Mouse (Mus musculus) MN1 (cell line): Measurements from ENCODE around the gene Txndc11.
A peak's percentile ranks its signal among the peaks of the same experiment; 100 is the strongest.
"Not testable (repeated sequence)": the region's sequence is repeated elsewhere in the genome, so short reads cannot be mapped to it uniquely, and the experiment has no call there.

Experiments
- DNase-seq: peaks from one replicate; pipeline ENCODE4 v3.0.0-alpha.2; 2016; ENCODE audit warnings: low spot score

The Txndc11 gene

DNA sequence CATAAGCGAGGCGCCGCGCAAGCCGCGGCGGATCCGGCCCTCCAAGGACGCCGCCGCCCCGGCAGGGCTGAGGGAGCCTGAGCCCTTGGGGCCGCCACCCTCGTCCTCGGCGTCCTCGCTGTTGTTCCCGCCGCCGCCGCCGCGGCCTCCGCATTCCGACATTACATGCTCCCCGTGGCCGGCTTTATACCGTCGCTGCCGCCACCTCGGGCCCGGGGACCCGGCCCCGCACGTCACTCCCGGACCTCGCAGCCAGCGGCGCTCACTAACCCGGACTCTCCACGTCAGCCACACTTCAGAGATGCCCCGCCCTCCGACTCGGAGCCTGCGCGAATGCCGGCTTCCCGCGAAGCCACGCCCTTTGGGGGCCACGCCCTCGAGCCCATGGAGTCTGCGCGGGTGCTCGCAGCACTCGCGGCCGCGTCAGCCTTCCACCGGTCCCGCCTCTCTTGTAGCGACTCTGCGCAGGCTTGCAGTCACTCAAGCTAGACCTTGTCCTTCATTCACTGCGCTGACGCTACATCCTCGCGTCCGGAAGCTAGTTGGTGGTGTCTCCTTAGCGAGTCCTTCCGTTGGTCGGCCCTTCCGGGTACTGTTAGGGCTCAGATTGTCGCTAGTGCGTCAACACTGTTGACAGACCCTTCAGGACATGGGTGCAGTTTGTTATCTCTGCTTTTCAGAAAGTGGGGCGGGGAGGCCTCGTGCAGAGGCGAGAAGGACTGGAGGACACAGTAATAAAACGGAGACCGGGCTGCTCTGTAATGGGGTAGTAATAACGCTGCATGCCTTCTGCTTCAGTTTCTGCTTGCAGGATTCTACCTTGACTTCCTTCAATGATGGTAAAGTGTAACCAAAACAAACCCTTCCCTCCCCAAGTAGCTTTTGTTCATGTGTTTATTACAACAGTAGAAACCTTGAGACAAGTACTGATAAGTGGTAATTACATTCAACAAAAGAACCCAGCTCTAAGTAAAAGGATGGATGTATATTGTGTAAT is at the start of gene Txndc11:
Gene Txndc11 (minus strand): TSS at position 303 of the 997 bp plus-strand sequence.
- DNase-seq: peak; percentile 99

DNA sequence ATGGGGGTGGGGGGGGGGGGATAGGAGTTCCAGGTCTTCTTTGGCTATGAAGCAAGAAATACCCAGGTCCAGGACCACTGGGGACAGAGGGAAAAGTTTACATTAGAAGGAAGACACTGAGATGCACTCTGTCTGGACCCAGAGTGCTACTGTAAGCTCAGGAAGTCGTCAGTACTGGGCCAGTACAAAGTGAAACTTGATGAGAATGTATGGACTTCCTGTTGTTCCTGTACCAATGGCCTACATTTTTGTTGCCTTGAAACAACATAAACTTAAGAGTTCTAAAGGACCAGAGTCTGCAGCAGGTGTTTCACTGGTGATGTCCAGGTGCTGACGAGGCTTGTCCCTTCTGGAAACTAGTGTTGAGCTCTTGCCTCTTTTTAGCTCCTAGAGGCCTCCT is 43.0 kb upstream of the Txndc11 start:
- no peak for DNase-seq

DNA sequence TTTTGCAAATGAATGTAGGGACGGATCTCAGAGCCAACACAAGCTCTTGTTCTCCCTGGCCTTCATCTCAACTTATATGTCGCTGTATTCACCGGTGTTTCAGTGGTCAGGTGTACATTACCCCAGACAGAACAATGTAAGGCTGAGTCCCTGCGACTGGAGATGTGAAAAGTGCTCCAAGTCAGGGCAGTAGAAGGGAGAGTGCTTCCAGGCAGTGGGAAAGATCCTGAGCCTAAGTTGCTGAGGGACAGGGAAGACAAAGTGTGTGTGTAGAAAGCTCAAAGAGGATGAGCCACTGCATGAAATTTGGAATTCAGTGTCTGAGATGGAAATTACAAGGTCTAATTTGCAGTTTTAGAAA is 42.4 kb upstream of the Txndc11 start:
- DNase-seq: no peak

DNA sequence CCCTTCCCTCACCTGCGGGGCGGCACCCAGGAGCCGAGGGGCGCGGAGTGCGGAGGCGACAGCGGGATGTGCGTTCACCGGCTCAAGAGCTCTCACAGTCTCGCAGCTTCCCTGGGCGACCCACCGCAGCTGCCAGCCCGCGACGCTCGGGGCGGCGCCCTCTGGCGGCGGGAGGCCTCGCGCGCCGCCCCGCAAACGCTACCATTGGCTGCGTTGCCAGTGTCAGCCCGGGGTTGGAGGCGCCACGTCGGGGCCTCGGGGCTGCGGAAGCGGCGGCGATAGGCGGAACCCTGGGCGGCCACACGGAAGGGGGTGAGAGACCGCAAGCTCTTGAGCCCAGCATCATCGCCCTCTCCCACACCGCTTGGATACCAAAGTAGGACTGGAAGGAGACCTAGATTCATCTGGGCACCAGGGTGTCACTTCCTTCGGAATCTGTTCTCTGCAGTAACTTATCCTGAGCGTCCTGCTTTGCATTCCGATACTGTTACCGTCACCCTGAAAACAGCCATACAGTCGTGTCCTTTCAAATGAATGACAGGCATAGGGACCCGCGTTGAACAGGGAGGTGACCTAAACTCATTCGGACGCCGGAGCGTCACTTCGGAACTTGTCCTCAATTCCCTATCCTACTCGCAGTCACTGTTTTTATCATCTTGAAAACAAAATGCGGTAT is 41.9 kb upstream of the Txndc11 start, which contains the start of gene Zc3h7a:
Gene Zc3h7a (minus strand): TSS at position 186 of the 676 bp plus-strand sequence.
- peak; percentile 93 for DNase-seq

DNA sequence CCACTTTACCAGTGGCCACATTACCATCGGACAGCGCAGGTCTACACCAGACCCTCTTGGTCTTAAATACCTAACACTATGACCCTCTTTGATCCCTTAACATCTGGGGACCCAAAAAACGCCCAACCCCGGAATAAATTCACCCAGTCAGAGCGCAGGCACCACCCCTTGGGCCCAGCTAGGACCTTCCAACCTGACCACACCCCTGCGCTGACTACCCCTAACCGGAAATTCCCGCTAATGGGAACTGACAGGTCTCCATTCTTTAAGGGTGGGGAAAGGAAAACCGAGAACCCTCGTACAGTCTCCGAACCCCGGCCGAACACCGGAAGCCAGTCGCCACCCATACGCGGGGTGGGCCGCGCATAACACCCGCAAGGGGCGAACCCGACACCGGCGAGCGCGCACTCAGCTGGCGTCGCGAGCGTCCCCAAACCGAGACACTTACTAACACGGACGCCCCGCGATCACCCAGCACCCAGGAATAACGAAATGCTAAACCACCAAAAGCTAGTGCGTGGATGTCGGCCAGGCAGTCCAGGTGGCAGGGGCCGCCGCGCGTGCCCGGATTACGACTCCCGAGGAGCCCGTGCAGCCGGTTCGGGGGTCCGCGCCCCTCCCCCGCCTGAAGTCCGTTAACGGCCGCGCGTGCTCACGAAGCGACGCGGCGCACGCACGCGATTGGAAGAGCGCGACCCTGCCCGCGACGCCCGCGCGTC is 41.2 kb upstream of the Txndc11 start:
- peak; percentile 74 for DNase-seq

DNA sequence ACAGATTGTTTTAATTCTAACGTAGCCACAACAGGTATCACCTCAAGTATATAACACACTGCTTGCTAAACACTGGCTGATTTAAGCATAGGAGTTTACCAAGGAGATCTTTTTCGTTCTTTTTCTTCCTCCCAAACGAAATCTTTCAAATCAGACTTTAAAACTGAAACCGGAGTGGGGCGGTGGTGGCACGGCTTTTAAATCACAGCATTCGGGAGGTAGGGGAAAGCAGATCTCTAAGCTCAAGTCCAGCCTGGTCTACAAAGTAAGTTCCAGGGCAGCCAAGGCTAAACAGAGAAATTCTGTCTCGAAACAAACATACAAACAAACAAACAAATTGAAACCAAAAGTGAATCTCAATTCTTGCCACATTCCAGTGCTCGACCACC is 40.6 kb upstream of the Txndc11 start:
- DNase-seq: no peak

DNA sequence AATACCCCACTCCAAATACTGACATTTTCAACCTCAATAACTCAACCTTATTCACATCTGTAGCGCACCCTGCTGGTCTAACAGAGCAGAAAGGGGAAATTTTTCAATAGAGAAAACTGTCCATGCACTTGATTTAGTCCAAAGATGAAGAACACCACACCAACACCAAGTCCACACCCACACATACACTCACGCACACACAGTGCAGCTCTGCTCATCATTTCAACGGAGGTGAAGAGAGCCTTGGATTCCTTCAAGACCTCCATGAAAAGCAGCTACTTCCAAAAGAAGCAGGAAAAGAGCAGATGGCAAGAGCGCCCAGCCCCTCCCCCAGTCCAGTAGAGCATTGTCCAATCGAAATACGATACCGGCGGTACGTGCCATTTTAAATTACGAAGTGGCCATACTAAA is 40.2 kb upstream of the Txndc11 start:
- peak; percentile 68 for DNase-seq

DNA sequence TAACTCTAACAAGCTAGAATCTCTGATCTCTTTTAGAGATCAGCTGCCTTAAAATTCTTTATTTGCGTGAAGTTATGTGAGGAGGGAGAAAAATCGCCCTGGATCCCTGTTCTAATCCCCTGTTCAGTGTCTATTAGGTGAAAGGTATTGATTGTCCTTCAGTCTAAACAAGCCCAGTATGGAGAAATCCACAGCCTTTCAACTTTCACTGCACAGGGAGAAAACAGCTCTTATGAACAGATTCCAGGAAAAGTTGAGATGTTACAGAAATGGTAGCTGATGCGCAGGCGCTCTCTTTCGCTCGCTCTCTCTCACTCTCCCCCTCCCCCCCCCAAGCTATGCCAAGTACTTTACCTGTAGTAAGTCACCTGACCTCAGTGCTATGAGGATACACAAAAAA is 37.2 kb upstream of the Txndc11 start:
- no peak for DNase-seq

DNA sequence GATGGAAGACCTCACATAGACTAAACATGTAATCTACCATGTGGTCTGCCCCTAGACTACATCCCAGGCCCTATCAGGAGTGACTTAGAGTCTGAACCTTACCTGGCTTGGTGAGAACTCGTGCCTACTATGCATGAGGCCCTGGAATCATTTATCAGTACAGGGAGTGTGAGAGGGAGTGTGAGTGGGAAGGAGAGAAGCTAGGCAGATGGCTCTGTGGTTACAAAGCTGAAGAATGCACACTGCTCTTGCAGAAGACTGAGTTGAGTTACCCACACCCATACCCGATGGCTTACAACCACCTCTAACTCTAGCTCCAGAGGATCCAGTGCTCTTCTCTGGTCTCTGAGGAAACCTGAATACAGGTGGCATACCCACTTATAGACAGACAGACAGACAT is 32.0 kb upstream of the Txndc11 start:
- DNase-seq: no peak

DNA sequence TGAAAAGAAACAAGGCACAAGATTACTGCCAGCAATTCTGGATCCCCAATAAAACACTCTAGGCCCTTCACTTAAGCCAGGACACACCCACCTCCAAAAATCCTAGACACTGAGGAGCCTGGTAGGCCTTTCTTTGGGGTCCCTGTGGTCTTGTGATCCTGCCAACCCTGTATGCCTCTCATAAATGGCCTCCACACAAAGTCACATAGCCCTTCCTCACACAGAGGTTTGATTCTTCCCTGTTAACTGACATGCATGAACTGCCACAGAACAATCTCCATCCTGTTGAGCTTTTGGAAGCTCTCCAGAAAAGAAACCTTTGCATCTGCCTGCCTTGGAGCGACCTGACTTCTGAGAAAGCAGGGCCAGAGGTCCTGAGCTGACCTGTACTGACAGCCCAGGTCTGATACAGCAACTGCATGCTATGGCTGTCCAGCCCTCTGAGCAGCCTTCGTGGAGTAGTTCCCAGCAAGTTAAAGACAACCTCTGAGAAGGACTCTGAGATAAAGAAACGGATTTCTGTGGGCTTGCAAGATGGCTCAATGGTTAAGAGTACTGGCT is 30.3 kb upstream of the Txndc11 start:
- DNase-seq: no peak

DNA sequence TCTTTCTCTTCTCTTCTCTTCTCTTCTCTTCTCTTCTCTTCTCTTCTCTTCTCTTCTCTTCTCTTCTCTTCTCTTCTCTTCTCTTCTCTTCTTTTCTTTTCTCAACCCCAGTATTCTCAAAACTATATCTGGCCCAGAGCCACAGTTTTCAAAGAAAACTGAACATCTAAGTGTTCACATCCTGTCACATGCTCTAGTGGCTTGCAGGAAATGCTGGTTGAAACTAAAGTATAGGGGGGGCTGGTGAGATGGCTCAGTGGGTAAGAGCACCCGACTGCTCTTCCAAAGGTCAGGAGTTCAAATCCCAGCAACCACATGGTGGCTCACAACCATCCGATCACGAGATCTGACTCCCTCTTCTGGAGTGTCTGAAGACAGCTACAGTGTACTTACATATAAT is 23.3 kb upstream of the Txndc11 start:
- DNase-seq: not testable (repeated sequence)

DNA sequence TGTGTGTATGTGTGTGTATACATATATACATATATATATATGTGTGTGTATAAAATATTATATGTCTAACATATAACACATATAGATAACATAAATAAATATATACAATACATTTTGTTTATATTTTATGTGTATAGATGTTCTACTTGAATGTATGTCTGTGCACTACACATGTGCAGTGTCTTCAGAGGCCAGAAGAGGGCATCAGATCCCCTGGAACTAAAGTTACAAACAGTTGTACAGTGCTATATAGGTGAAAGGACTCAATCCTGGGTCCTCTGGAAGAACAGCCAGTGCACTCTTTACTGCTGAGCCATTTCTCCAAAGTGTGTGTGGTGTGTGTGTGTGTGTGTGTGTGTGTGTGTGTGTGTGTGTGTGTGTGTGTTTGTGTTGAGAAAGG is 20.1 kb upstream of the Txndc11 start:
- no peak for DNase-seq

DNA sequence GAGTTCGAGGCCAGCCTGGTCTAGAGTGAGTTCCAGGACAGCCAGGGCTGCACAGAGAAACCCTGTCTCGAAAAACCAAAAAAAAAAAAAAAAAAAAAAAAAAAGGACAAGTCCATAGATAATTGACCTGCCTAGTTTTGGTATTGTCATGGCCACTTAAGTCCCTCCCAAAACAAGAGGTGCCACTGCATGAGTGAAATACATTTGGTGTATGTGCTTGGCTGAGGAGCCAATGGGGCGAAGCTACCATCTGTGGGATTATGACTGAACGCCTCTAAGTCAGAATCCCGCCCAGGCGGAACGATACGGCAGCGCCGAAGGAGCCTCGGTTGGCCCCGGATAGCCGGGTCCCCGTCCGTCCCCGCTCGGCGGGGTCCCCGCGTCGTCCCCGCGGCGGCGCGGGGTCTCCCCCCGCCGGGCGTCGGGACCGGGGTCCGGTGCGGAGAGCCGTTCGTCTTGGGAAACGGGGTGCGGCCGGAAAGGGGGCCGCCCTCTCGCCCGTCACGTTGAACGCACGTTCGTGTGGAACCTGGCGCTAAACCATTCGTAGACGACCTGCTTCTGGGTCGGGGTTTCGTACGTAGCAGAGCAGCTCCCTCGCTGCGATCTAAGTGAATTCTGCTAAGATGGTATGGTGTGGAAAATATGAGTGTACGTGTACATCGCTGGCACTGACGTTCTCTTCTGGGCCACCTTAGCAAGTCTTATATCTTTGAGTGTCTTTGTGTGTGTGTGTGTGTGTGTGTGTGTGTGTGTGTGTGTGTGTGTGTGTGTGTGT is 9.4 kb upstream of the Txndc11 start:
- DNase-seq: not testable (repeated sequence)

DNA sequence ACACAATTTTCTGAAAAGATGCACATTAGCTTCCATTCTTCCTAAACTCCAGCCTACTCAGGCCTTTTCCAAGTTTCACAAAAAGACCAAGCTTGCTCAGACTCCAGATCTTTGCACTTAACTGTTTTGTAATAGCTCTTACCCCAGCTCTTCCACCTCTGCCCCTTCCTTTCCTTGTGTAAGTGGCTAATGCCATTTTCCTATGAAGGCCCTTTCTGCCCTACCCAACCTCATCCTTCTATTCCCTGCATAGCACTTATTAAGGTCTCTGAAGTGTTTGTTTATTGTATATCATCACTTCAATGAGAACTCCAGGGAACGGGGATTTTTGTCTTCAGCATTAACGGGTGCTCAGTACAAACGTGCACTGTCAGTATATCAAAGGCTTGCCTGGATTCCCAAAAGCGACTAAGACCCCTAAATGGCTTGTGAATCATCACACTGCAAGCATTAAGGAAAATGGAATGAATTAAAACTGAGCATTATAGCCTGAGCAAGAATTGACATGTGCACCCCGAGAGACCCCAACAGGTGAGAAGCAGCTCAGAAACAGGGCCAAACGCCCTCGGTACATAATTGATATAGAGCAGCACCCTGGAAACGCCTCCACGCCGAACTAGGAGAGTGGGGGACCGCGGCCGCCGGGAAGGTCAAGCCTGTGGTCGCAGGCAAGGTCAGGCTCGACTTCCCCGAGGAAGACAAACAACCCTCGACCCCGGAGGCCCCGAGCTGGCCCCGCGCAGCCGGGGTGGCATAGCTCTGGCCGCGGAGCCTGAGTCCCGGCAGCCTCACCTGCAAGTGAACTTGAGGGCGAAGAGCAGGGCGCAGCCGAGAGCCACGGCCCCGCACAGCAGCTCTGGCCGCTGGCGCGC is 738 bp downstream of the Txndc11 start:
- peak; percentile 14 for DNase-seq

DNA sequence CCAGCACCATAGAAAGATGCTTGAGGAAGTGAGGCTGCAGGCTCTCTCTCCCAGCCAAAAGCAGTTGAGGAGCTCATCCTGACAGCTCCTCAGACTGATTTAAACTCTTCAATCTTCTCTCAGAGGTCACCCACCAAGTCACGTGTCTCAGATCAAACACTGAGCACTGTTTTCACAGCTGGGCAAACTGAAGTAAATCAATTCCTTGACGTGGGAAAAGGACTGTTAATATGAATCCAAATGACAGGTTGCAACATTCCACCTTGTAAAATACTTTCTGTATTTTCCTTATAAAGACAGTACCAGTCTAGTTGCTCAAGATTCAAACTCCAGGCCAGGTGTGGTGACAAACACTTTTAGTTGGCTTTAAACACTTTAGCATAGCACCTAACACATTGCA is 1.6 kb downstream of the Txndc11 start:
- no peak for DNase-seq

DNA sequence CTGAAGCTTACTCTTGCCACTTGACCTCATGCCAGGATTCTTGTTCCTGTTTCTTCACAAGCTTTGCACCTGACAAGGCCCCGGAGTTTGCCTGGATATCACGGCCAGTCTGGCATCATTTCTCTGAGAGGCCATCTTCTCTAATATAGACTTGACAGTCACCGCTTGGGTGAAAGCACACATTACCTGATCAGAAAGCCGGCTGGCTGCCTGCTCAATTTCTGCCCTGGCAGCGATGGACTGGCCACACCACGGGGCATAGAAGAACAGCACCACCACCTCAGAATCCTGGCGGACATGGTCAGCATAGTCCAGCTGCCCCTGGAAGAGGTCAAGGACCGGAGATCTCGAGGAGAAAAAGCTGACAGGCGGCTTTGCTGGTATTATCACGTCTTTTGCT is 6.1 kb downstream of the Txndc11 start:
- DNase-seq: no peak

DNA sequence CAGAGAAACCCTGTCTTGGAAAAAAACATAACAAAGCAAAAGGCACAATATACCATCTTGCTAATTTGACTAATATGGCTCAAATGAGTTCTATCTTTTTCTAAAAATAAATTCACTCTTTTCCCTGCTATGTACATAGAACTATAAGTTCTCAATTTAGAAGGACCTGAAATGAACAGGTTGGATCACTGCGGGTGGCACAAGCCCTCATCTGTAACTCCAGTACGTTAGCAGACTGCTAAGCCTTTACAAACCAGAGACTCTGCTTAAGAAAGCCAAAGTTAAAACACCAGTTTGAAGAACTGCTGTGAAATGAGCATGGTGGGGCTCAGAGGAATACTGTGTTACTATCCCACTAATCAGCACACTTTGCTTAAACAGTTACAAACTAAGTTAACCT is 9.1 kb downstream of the Txndc11 start:
- DNase-seq: no peak

DNA sequence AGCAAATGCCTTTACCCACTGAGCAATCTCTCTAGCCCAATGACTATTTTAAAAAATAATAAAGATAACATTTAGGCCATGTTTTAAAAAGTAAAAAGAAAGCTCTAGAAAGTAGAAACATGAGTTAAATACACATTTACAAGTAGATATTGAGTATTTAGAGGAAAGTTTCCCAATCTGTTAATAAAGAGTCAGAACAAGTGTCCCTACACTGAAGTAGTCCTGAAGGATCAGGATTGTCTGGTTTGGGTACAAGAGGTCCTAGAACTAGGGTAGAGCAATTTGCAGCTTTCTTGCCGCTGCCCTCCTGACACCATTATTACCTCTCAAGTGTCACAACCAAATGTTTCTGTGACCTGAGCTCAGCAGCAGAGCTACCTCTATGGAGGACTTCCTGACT is 10.3 kb downstream of the Txndc11 start:
- DNase-seq: no peak

DNA sequence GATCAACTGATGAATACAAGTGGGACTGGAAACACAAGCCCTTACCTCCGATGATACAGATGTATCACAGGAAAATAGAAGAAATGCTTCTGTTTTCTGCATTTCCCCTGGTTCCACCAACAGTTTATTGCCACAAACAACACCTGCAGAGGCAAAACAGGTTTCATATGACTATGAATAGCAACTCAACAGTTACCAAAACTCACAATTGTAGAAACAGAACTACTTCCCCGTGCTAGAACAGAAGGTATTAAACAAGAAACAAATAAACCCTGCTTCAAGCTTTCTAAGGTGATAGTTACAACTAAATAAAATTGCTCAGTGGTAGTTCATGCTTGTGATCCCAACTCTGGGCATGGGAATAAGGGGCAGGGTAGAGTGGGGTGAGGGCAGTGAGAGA is 11.8 kb downstream of the Txndc11 start:
- DNase-seq: no peak

DNA sequence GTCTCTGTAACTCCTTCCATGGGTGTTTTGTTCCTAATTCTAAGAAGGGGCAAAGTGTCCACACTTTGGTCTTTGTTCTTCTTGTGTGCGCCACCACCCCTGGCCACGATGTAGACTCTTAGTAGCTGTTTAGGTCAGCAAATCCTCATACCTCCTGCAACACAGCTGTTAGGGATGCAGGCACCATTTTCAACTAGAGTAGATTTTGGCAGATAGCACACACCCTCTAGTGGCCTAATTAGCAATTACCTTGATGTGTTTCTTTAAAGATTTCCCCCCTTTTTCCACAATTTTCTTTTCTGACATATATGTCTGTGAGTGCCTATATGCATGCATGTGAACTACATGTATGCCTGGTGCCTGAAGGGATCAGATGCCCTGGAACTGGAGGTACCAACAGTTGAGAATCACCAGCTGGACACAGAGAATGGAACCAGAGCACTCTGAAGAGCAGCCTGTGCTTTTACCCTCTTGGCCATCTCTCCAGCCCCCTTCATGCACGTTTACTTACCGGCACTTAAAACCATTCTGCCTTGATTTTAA is 25.2 kb downstream of the Txndc11 start:
- peak; percentile 57 for DNase-seq
